Mouse (Mus musculus) forebrain, postnatal 0 days (tissue): ENCODE measurements around the gene Inpp4a. TPM values are rescaled to one million over a fixed set of nuclear protein-coding genes. Genes with fewer than 3 reads are reported as not detected.
A peak's percentile ranks its signal among the peaks of the same experiment; 100 is the strongest.

Experiments
- ATAC-seq: fragments of 200-750 bp; cut with Nextera tagmentation; 2 replicates; pipeline ENCODE4 v1.8.0; 2017; ENCODE audit warnings: mild to moderate bottlenecking, moderate library complexity
- DNase-seq: peaks from one replicate; pipeline ENCODE4 v3.0.0-alpha.2; 2015
- H3K27ac ChIP-seq: fragments of 300-500 bp; sonication (generic); 2 replicates; pipeline ENCODE4 v1.5.1; 2014; ENCODE audit warnings: low read depth, mild to moderate bottlenecking, antibody characterized with exemption, low read length, moderate library complexity, mixed read lengths
- H3K27me3 ChIP-seq: fragments of 300-500 bp; sonication (generic); 2 replicates; pipeline ENCODE4 v1.6.1; 2014; ENCODE audit warnings: mild to moderate bottlenecking, low read length, mixed read lengths; ENCODE audit not compliant: insufficient read depth
- H3K36me3 ChIP-seq: fragments of 300-500 bp; sonication (generic); 2 replicates; pipeline ENCODE4 v1.6.1; 2014; ENCODE audit warnings: mild to moderate bottlenecking, moderate library complexity; ENCODE audit not compliant: insufficient read depth
- H3K4me1 ChIP-seq: fragments of 300-500 bp; sonication (generic); 2 replicates; pipeline ENCODE4 v1.6.1; 2014; ENCODE audit warnings: antibody characterized with exemption; ENCODE audit not compliant: insufficient read depth
- H3K4me2 ChIP-seq: fragments of 300-500 bp; sonication (generic); 2 replicates; pipeline ENCODE4 v1.6.1; 2014; ENCODE audit warnings: low read depth, mild to moderate bottlenecking, moderate library complexity
- H3K4me3 ChIP-seq: fragments of 300-500 bp; sonication (generic); 2 replicates; pipeline ENCODE4 v1.5.1; 2014; ENCODE audit warnings: low read depth, low read length, mixed read lengths
- H3K9ac ChIP-seq: fragments of 300-500 bp; sonication (generic); 2 replicates; pipeline ENCODE4 v1.6.1; 2014; ENCODE audit warnings: mild to moderate bottlenecking
- H3K9me3 ChIP-seq: fragments of 300-500 bp; sonication (generic); 2 replicates; pipeline ENCODE4 v1.6.1; 2016; ENCODE audit warnings: low read length
- CTCF ChIP-seq: sonication (generic); IDR thresholded peaks from 2 replicates; pipeline ENCODE4 v1.5.1; 2016; ENCODE audit warnings: antibody characterized with exemption, control low read depth, low read depth
- WGBS: fragments of 180-500 bp; shearing (Covaris S2); extraction: QIAGEN DNeasy Blood & Tissue Kit; methylation state at CpG from one replicate; pipeline ENCODE4 v1.1.7; 2014; 5-methylcytosine and 5-hydroxymethylcytosine counted together
- polyA plus RNA-seq: library from polyadenylated mRNA; unstranded; fragments of >200 nt; fragmentation: Nextera tagmentation; extraction: Ambion mirVana; gene quantifications from 2 replicates; pipeline ENCODE4 v1.2.1, GENCODE M21; 2015
- total RNA-seq: library from RNA; depleted of rRNA; stranded (reverse); fragments of >200 nt; gene quantifications from 2 replicates; pipeline ENCODE4 v1.2.3, GENCODE M21; 2014

Inpp4a gene
- total and polyA plus RNA-seq, 2 experiments from 2014 or later, result 41.2 to 72.1 TPM

- WGBS, result 39% methylated on average over 11 of the region's 11 CpGs
- Histone ChIP-seq H3K9ac (no peak overlapping the region), H3K9me3 (no peaks in the 10 kb centered on the region), H3K4me1 (0 out of 2 replicates have a peak, but pooled peaks cover 6% of the 10 kb centered on the region), H3K27ac (peak overlapping the region; percentile 66; the same call in 1 of the 2 replicates), H3K27me3 (no peaks in the 10 kb centered on the region), H3K4me3 (no peak overlapping the region), H3K4me2 (0 out of 2 replicates have a peak overlapping the region, but pooled peaks have one; percentile 14), H3K36me3 (no peaks in the 10 kb centered on the region)
- ATAC-seq (peak; percentile 93), DNase-seq (peak; percentile 84)
- no peak for TF ChIP-seq CTCF
Measured at GRCm38 (mm10) chr1:37288181-37288935, 11.3 kb upstream of the Inpp4a start.

- ATAC-seq (no peak), DNase-seq (no peak)
- Histone ChIP-seq H3K27ac (peak overlapping the region; percentile 66; the same call in 1 of the 2 replicates), H3K36me3 (no peaks in the 10 kb centered on the region), H3K4me3 (no peak overlapping the region), H3K27me3 (no peaks in the 10 kb centered on the region), H3K9ac (no peak overlapping the region), H3K4me1 (0 out of 2 replicates have a peak, but pooled peaks cover 6% of the 10 kb centered on the region), H3K9me3 (no peaks in the 10 kb centered on the region), H3K4me2 (no peak overlapping the region)
- 85% methylated on average over 7 of the region's 7 CpGs for WGBS
- no peak for TF ChIP-seq CTCF
Measured at GRCm38 (mm10) chr1:37288941-37289340, 10.7 kb upstream of the Inpp4a start.

GRCm38 (mm10) chr1:37296414-37296813, 3.3 kb upstream of the Inpp4a start:
- Histone ChIP-seq H3K4me2 (no peak overlapping the region), H3K27ac (no peak overlapping the region), H3K9me3 (no peaks in the 10 kb centered on the region), H3K27me3 (no peaks in the 10 kb centered on the region), H3K36me3 (no peaks in the 10 kb centered on the region), H3K4me3 (no peak overlapping the region), H3K4me1 (peaks cover 7% of the 10 kb centered on the region; the same call in 1 of the 2 replicates), H3K9ac (no peak overlapping the region)
- DNase-seq, result no peak
- no peak for ATAC-seq
- 55% methylated on average over 1 of the region's 1 CpGs for WGBS
- TF ChIP-seq CTCF, result no peak

- TF ChIP-seq CTCF, result no peak
- H3K36me3 ChIP-seq, result no peaks in the 10 kb centered on the region
- H3K27me3 ChIP-seq, result no peaks in the 10 kb centered on the region
- no peak for ATAC-seq
- no peak overlapping the region for H3K9ac ChIP-seq
- 83% methylated on average over 2 of the region's 2 CpGs for WGBS
- H3K27ac ChIP-seq, result no peak overlapping the region
- peaks cover 7% of the 10 kb centered on the region; the same call in 1 of the 2 replicates for H3K4me1 ChIP-seq
- no peak overlapping the region for H3K4me2 ChIP-seq
- H3K9me3 ChIP-seq, result no peaks in the 10 kb centered on the region
- no peak overlapping the region for H3K4me3 ChIP-seq
- DNase-seq, result no peak
Measured at GRCm38 (mm10) chr1:37298904-37299303, 761 bp upstream of the Inpp4a start.

- 63% methylated on average over 5 of the region's 5 CpGs for WGBS
- no peak for DNase-seq
- H3K9ac ChIP-seq, result peak overlapping the region; percentile 80
- H3K27me3 ChIP-seq, result no peaks in the 10 kb centered on the region
- peak overlapping the region; percentile 63 for H3K4me3 ChIP-seq
- no peak for TF ChIP-seq CTCF
- H3K4me1 ChIP-seq, result peaks cover 7% of the 10 kb centered on the region; the same call in 1 of the 2 replicates
- H3K9me3 ChIP-seq, result no peaks in the 10 kb centered on the region
- peak overlapping the region; percentile 62; the same call in 1 of the 2 replicates for H3K27ac ChIP-seq
- no peak for ATAC-seq
- H3K4me2 ChIP-seq, result peak overlapping the region; percentile 66
- H3K36me3 ChIP-seq, result no peaks in the 10 kb centered on the region
Measured at GRCm38 (mm10) chr1:37300650-37301049, 985 bp downstream of the Inpp4a start.

GRCm38 (mm10) chr1:37302801-37303200, 3.1 kb downstream of the Inpp4a start:
- WGBS, result 84% methylated on average over 3 of the region's 3 CpGs
- H3K27ac ChIP-seq, result no peak overlapping the region

GRCm38 (mm10) chr1:37305691-37306287, 6.1 kb downstream of the Inpp4a start:
- no peak for DNase-seq
- no peak for ATAC-seq
- H3K36me3 ChIP-seq, result no peaks in the 10 kb centered on the region
- H3K27me3 ChIP-seq, result no peaks in the 10 kb centered on the region
- H3K4me2 ChIP-seq, result no peak overlapping the region
- H3K9ac ChIP-seq, result no peak overlapping the region
- 76% methylated on average over 9 of the region's 9 CpGs for WGBS
- no peaks in the 10 kb centered on the region for H3K9me3 ChIP-seq
- no peak overlapping the region for H3K4me3 ChIP-seq
- H3K27ac ChIP-seq, result no peak overlapping the region
- no peak for TF ChIP-seq CTCF
- peaks cover 6% of the 10 kb centered on the region; the same call in 1 of the 2 replicates for H3K4me1 ChIP-seq

More at GRCm38 (mm10) chr1:37302801-37303200, 3.1 kb downstream of the Inpp4a start:
- no peaks in the 10 kb centered on the region for H3K27me3 ChIP-seq
- ATAC-seq (no peak), DNase-seq (no peak)
- H3K36me3 ChIP-seq, result no peaks in the 10 kb centered on the region
- no peak for TF ChIP-seq CTCF
- H3K4me1 ChIP-seq, result peaks cover 7% of the 10 kb centered on the region; the same call in 1 of the 2 replicates
- H3K9ac ChIP-seq, result no peak overlapping the region
- H3K4me3 ChIP-seq, result no peak overlapping the region
- no peak overlapping the region for H3K4me2 ChIP-seq
- H3K9me3 ChIP-seq, result no peaks in the 10 kb centered on the region
